Mouse (Mus musculus) gastrocnemius, postnatal 25 days (tissue): ENCODE measurements around the gene Abca4. TPM values are rescaled to one million over a fixed set of nuclear protein-coding genes. Genes with fewer than 3 reads are reported as not detected.

ENCODE experiments used
- DNase-seq: peaks from one replicate; pipeline ENCODE4 v3.0.0; 2022
- total RNA-seq, 2 experiments: library from RNA; stranded (reverse); gene quantifications; 1 replicate in 1 of 2; 2 replicates in 1 of 2; pipeline ENCODE4 v1.2.3; 2021

Gene Abca4
- total RNA-seq, 2 experiments from 2014 or later = 0.64 to 1.1 TPM

DNA sequence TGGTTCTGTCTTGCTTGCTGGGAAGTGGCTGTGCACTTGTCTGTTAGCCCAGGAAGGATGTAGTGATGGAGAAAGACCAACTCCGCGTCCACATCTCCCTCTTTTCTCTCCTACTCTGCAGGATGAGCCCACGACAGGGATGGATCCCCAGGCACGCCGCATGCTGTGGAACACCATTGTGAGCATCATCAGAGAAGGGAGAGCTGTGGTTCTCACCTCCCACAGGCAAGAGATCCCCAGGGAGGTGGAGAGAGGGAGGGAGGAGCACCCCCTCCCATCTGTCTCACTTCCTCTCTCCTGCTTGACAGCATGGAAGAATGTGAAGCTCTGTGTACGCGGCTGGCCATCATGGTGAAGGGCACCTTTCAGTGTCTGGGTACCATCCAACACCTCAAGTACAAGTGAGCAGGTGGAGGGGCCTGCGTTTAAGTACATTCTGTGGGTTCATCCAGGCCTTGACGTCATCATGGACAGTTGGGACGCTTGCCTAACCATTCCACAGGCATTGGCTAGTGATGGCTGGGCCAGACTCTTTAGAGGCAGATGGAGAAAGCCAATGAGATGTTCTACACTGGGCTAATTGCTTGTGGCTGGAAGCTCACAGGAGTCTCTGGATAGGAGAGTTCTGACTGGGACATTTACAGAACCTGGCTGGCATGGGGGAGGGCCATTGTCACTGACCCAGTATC is 126.5 kb downstream of the Abca4 start:
- DNase-seq = no peak

DNA sequence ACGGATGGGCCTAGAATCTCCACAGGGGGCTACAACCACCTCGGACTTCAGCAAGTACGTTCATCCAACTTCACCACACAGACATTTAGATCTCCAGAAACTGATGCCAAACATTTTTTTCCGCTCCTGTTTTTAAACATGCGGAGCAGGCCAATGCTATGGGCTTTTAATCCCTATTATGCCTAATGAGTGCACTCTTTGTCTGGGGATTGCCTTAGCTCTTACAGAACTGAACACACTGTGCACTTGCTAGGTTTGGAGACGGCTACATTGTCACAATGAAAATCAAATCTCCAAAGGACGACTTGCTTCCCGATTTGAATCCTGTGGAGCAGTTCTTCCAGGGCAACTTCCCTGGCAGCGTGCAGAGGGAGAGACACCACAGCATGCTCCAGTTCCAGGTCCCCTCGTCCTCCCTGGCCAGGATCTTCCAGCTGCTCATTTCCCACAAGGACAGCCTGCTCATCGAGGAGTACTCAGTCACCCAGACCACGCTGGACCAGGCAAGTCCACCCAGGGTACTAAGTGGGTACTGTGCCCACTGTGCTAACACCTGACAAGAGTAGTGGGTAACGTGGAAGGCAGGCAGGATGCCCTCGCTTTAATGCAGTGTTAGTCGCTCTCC is 129.4 kb downstream of the Abca4 start:
- DNase-seq = no peak

DNA sequence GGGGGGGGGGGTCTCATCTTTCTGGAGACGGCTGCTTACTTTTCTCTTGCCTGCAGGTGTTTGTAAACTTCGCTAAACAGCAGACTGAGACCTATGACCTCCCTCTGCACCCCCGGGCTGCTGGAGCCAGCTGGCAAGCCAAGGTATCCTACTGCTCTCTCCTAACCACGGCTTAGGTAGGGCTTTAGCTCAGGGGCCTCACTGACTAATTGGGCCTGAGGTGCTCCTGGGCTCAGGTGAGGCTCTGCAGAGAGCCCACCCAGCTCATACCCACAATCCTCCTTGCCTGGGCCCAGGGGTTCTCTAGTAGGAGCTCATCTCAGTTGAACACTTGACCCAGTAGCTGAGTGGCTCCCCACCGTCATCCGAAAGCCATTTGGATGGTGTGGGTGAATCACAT is 131.8 kb downstream of the Abca4 start:
- DNase-seq = no peak

GRCm38 (mm10) chr3:122176706-122177390 is 132.6 kb downstream of the Abca4 start:
- no peak for DNase-seq

GRCm38 (mm10) chr3:122184109-122184508 is 139.9 kb downstream of the Abca4 start:
- DNase-seq = no peak

DNA sequence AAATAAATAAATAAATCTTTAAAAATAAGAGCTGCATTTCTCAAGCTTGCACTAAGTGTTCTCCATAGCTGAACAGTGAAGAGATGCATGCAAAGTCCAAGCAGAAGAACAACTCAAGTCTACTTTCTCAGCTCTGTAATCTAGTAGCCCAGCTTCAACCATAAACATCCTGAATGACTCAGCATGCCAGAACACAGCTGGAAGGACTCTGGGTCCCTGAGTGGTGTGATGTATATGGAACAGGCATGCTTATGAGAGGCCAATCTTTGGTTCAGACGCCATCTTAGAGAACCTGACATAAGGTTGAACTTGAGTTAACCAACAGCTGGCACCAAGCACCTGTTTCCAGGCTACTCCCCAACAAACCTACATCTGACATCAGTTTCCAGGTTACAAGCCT is 142.7 kb downstream of the Abca4 start:
- DNase-seq = no peak

- DNase-seq = no peak
Measured at GRCm38 (mm10) chr3:122196621-122197298, 152.5 kb downstream of the Abca4 start.

GRCm38 (mm10) chr3:122198532-122198931 is 154.3 kb downstream of the Abca4 start:
- DNase-seq = no peak

DNA sequence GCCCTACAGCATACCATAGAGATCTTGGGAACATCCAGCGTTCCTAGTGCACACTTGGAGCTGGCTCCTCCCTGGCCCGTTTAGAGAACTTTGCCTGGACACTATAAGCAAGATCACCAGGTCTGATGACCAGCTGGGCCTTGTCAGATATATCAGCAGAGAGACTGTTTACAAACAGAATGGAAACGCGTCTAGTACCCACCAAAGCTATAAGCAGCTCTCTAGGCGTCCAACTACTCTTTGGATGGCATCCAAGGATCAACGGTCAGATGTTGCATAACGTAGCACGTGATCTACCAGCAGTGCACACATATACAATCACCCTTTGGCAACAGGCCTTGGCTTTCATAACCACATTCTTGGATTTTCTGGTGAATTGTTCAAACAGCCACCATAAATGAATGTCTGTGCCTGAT is 154.7 kb downstream of the Abca4 start:
- DNase-seq = no peak

- no peak for DNase-seq
Measured at GRCm38 (mm10) chr3:122199600-122199999, 155.4 kb downstream of the Abca4 start.

GRCm38 (mm10) chr3:122200017-122200416 is 155.8 kb downstream of the Abca4 start:
- no peak for DNase-seq

- DNase-seq = no peak
Measured at GRCm38 (mm10) chr3:122200447-122200846, 156.2 kb downstream of the Abca4 start.

GRCm38 (mm10) chr3:122202307-122202732 is 158.1 kb downstream of the Abca4 start:
- DNase-seq = no peak

- DNase-seq = no peak
Measured at GRCm38 (mm10) chr3:122203675-122204329, 159.6 kb downstream of the Abca4 start.

DNA sequence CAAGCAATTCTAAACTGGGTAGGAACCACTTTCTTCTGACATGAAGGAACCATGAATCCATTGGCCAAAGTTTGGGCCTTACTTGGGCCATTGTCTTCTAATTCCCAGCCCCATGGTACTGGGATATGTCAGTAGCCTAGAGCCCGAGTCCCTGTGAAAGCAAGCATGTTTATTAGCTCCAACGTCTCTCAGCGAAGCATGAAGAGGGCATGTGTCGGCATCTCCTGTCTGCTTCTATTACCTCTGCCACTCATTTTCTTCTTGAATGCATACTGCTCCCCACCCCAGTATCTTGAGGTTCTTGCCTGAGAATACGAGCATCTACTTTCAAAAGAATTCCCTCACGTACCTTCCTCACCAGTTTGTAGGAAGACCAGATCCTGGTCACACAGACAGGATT is 161.5 kb downstream of the Abca4 start:
- DNase-seq = no peak

DNA sequence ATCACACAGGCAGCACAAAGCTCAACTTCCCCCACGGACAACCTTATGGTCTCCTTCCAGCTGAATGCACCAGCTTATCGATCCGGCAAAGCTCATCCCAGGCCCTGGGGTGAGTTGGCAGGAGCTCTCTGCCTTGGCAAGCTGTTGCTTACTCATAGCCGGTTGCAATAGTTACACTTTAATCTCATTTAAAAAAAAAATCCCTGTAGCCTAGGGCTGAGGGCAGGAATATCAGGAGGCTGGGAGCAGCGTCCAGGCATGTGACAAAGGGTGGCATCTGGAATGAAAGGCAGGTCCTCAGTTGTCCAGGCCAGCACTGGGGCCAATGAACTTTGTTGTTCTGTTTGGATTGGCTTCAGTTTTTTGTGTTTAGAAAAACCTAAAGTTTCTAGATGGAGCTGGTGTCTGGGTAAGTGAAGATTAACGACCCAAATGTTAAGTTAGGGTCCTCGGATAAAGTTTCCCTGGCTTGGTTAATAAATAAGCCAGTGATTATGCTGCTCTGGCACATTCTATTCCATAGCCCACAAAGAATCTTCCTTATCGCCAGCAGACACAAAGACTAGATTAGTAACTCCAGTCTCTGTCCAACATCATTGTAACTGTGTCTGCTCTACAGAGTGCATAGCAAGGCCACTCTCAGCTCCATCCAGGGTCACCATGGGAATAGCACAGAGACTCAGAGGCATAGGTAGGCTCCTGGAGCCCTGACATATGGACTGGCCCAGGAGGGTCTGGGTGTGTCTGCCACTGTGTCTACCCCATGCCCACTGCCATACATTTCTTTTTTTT is 162.2 kb downstream of the Abca4 start:
- no peak for DNase-seq

- DNase-seq = no peak
Measured at GRCm38 (mm10) chr3:122207766-122208165, 163.5 kb downstream of the Abca4 start.

DNA sequence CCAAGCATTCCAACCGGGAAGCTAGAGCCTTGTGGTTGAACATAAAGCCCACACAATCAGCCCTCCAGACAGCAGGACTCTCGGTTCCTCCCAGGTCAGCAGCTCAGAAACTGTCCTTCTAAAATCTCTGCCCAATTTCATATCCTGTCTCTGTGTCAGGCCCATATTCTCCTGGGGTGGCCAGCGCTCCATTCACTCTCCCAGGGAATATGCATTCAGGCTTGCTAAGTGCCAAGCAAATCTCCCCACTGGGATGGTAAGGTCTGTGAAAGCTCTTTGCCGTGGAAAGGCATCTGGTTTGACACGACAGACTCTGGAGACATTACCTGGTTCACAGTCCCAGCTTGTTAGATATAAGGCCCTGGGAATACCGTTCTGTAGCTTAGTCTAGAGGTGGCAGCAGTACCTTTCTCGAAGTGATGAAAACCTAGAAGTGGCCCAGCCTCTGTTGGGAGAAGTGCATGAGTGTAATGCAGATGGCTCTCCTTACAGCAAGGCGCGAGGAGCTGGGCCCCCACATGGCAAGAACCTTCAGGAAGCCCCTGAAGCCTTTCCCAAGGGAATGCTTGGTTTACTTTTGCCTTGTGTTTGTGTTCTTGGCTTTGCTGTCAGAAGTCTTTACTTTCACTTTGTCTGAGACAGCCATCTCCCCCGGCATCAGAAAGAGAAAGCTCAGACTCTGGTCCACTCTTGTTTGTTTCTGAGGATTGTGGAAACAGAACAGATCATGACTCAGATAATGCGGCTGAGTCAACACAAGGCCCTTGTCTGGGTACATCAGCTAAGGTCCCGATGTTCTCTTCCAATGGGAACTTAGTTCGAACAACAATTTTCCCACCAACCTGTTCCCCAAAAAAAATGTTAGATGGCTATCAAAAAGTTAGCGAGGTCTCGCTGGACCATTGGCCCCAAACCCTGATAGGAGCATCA is 164.3 kb downstream of the Abca4 start:
- DNase-seq = no peak

- no peak for DNase-seq
Measured at GRCm38 (mm10) chr3:122209511-122209910, 165.3 kb downstream of the Abca4 start.

DNA sequence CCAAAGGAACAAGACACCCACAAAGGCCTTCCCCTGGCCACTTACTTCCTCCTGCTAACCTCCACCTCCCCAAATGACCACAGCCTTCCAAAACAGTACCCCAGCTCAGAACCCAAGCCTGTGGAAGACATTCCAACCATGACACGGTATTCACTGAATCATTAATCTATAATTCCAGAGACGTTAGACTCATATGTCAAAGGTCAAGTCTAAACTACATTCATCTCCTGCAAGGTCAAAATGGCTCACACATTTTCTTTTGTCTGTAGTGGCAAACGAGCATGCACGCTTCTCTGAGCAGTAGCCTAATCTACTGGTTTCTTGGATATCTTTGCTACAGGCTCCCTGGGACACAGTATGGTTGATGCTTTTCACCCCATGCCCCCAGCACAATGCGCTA is 166.2 kb downstream of the Abca4 start:
- DNase-seq = no peak
